Mouse (Mus musculus) limb, embryonic 15.5 days (tissue): ENCODE data around the gene Lhx3. TPM values are rescaled to one million over a fixed set of nuclear protein-coding genes. Genes with fewer than 3 reads are reported as not detected.
A peak's percentile ranks its signal among the peaks of the same experiment; 100 is the strongest.

Experiments
- ATAC-seq: fragments of 200-750 bp; cut with Nextera tagmentation; 2 replicates; pipeline ENCODE4 v1.8.0; 2017; ENCODE audit warnings: low read depth, moderate TSS enrichment; ENCODE audit not compliant: insufficient number of reproducible peaks, low FRiP score, low TSS enrichment
- H3K27ac ChIP-seq: fragments of 300-500 bp; sonication (generic); 2 replicates; pipeline ENCODE4 v1.5.1; 2015; ENCODE audit warnings: moderate library complexity, mild to moderate bottlenecking, inconsistent platforms
- H3K27me3 ChIP-seq: fragments of 300-500 bp; sonication (generic); 2 replicates; pipeline ENCODE4 v1.6.1; 2015; ENCODE audit warnings: inconsistent platforms
- H3K36me3 ChIP-seq: fragments of 300-500 bp; sonication (generic); 2 replicates; pipeline ENCODE4 v1.6.1; 2015; ENCODE audit warnings: inconsistent platforms
- H3K4me1 ChIP-seq: fragments of 300-500 bp; sonication (generic); 2 replicates; pipeline ENCODE4 v1.6.1; 2015; ENCODE audit warnings: inconsistent platforms
- H3K4me2 ChIP-seq: fragments of 300-500 bp; sonication (generic); 2 replicates; pipeline ENCODE4 v1.6.1; 2015; ENCODE audit warnings: mild to moderate bottlenecking, inconsistent platforms
- H3K4me3 ChIP-seq: fragments of 300-500 bp; sonication (generic); 2 replicates; pipeline ENCODE4 v1.5.1; 2015; ENCODE audit warnings: mild to moderate bottlenecking, inconsistent platforms
- H3K9ac ChIP-seq: fragments of 300-500 bp; sonication (generic); 2 replicates; pipeline ENCODE4 v1.6.1; 2015; ENCODE audit warnings: inconsistent platforms
- H3K9me3 ChIP-seq: fragments of 300-500 bp; sonication (generic); 2 replicates; pipeline ENCODE4 v1.6.1; 2016; ENCODE audit warnings: inconsistent platforms
- WGBS: fragments of 180-500 bp; shearing (Covaris S2); methylation state at CpG from one replicate; pipeline ENCODE4 v1.1.7; 2015; 5-methylcytosine and 5-hydroxymethylcytosine counted together
- polyA plus RNA-seq: library from polyadenylated mRNA; unstranded; fragments of >200 nt; fragmentation: Nextera tagmentation; extraction: Ambion mirVana; gene quantifications from 2 replicates; pipeline ENCODE4 v1.2.1, GENCODE M21; 2015

Gene Lhx3
- polyA plus RNA-seq, 1 experiment from 2014 or later, result not detected

- Histone ChIP-seq H3K4me2 (no peak overlapping the region), H3K9me3 (no peaks in the 10 kb centered on the region), H3K4me1 (peaks cover 4% of the 10 kb centered on the region), H3K9ac (no peak overlapping the region), H3K27ac (no peak overlapping the region), H3K27me3 (no peaks in the 10 kb centered on the region), H3K36me3 (0 out of 2 replicates have a peak, but pooled peaks cover 9% of the 10 kb centered on the region), H3K4me3 (no peak overlapping the region)
- WGBS, result 69% methylated on average over 3 of the region's 3 CpGs
- no peak for ATAC-seq
Observed at GRCm38 (mm10) chr2:26231366-26231765, 23.3 kb upstream of the Lhx3 start.

DNA sequence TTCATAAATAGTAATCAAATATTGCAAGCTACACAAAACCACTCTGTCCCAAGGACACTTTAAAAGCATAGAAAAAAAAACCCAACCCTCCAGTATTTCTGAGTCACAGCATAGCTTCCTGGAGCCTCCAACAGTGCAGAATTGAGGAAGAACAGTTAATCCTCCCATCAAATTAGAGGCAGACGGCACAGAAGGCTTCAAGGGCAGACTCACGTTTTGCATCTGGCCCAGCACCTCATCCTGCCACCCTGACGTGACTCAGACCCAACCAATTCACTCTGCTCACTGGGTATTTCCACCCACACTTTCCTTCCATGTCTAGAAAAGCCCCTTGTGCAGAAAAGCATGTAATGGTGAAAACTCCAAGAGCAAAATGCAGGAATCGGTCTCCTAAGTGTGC is 22.2 kb upstream of the Lhx3 start:
- H3K27ac ChIP-seq, result no peak overlapping the region
- peaks cover 16% of the 10 kb centered on the region; the same call in 1 of the 2 replicates for H3K36me3 ChIP-seq
- no peak overlapping the region for H3K4me3 ChIP-seq
- no peak for ATAC-seq
- H3K9ac ChIP-seq, result no peak overlapping the region
- no peak overlapping the region for H3K4me2 ChIP-seq
- no peaks in the 10 kb centered on the region for H3K9me3 ChIP-seq
- no peaks in the 10 kb centered on the region for H3K27me3 ChIP-seq
- 42% methylated on average over 4 of the region's 4 CpGs for WGBS
- H3K4me1 ChIP-seq, result no peaks in the 10 kb centered on the region

GRCm38 (mm10) chr2:26227788-26228187 is 19.7 kb upstream of the Lhx3 start:
- no peak overlapping the region for H3K4me2 ChIP-seq
- no peak overlapping the region for H3K27ac ChIP-seq
- 0 out of 2 replicates have a peak, but pooled peaks have one; percentile 23 for ATAC-seq
- H3K36me3 ChIP-seq, result peaks cover 24% of the 10 kb centered on the region
- no peaks in the 10 kb centered on the region for H3K27me3 ChIP-seq
- no peaks in the 10 kb centered on the region for H3K9me3 ChIP-seq
- H3K9ac ChIP-seq, result no peak overlapping the region
- H3K4me3 ChIP-seq, result no peak overlapping the region
- WGBS, result 61% methylated on average over 1 of the region's 1 CpGs
- no peaks in the 10 kb centered on the region for H3K4me1 ChIP-seq

GRCm38 (mm10) chr2:26225242-26225641 is 17.2 kb upstream of the Lhx3 start:
- Histone ChIP-seq H3K36me3 (peaks cover 49% of the 10 kb centered on the region), H3K4me1 (no peaks in the 10 kb centered on the region), H3K9me3 (no peaks in the 10 kb centered on the region), H3K9ac (no peak overlapping the region), H3K27ac (no peak overlapping the region), H3K4me3 (no peak overlapping the region), H3K4me2 (no peak overlapping the region), H3K27me3 (no peaks in the 10 kb centered on the region)
- no peak for ATAC-seq
- 76% methylated on average over 4 of the region's 4 CpGs for WGBS

DNA sequence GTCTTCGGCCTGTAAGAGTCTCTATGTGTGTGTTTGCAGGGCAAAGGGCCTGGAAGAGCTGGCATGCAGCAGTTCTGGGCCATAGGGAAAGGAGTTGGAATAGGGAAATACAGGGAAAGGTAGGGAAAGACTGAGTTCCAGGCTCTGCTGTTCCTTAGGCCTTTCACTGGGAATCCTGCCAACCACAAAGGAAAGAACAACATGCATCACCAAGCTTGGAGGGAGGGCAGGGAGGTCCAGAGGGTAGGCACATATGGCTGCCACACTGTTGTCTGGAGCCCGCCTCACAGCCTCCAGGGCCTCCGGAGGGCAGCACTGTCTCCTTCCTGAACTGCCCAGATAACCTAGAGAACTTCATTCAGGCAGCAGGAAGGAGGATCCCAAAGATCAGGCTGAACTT is 15.9 kb upstream of the Lhx3 start:
- no peak for ATAC-seq
- Histone ChIP-seq H3K4me2 (no peak overlapping the region), H3K27ac (no peak overlapping the region), H3K27me3 (no peaks in the 10 kb centered on the region), H3K36me3 (peaks cover 62% of the 10 kb centered on the region), H3K9me3 (no peaks in the 10 kb centered on the region), H3K4me3 (no peak overlapping the region), H3K4me1 (no peaks in the 10 kb centered on the region), H3K9ac (no peak overlapping the region)
- WGBS, result 73% methylated on average over 3 of the region's 3 CpGs

DNA sequence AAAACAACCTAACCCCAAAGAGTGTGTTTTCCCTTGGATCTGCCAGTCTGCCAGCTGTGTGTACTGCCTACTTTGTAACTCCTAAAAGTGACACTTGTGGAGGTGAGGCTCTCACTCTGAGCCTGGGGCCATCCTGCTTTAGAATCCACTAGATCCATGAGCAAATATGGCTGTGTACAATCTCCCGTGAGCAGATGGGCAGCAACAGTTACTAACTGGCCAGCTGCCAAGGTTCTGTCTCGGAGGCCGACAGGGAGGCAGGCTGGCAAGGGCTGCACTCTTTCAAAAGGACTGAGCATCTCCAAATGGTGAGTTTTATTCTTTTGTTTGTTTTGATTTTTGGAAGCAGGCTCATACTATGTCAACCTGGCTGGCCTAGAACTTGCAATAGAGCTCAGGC is 6.4 kb upstream of the Lhx3 start:
- WGBS, result 30% methylated on average over 3 of the region's 3 CpGs
- H3K4me3 ChIP-seq, result no peak overlapping the region
- no peaks in the 10 kb centered on the region for H3K9me3 ChIP-seq
- H3K27ac ChIP-seq, result no peak overlapping the region
- peaks cover 73% of the 10 kb centered on the region for H3K36me3 ChIP-seq
- H3K27me3 ChIP-seq, result no peaks in the 10 kb centered on the region
- no peak overlapping the region for H3K4me2 ChIP-seq
- no peak overlapping the region for H3K9ac ChIP-seq
- no peaks in the 10 kb centered on the region for H3K4me1 ChIP-seq
- no peak for ATAC-seq

GRCm38 (mm10) chr2:26209566-26209965 is 1.5 kb upstream of the Lhx3 start:
- H3K4me2 ChIP-seq, result no peak overlapping the region
- peaks cover 35% of the 10 kb centered on the region for H3K27me3 ChIP-seq
- WGBS, result 84% methylated on average over 3 of the region's 3 CpGs
- H3K36me3 ChIP-seq, result peaks cover 40% of the 10 kb centered on the region
- no peak overlapping the region for H3K27ac ChIP-seq
- peaks cover 8% of the 10 kb centered on the region for H3K4me1 ChIP-seq
- ATAC-seq, result no peak
- no peak overlapping the region for H3K4me3 ChIP-seq
- no peak overlapping the region for H3K9ac ChIP-seq
- H3K9me3 ChIP-seq, result no peaks in the 10 kb centered on the region

GRCm38 (mm10) chr2:26207559-26207958 is 530 bp downstream of the Lhx3 start:
- H3K36me3 ChIP-seq, result peaks cover 30% of the 10 kb centered on the region
- ATAC-seq, result no peak
- H3K27ac ChIP-seq, result no peak overlapping the region

GRCm38 (mm10) chr2:26205761-26206160 is 2.3 kb downstream of the Lhx3 start:
- H3K27me3 ChIP-seq, result peaks cover 73% of the 10 kb centered on the region
- peaks cover 12% of the 10 kb centered on the region for H3K36me3 ChIP-seq
- 15% methylated on average over 10 of the region's 10 CpGs for WGBS
- no peak overlapping the region for H3K9ac ChIP-seq
- no peak for ATAC-seq
- no peak overlapping the region for H3K4me3 ChIP-seq
- peaks cover 18% of the 10 kb centered on the region for H3K4me1 ChIP-seq
- H3K4me2 ChIP-seq, result no peak overlapping the region
- H3K27ac ChIP-seq, result no peak overlapping the region
- H3K9me3 ChIP-seq, result no peaks in the 10 kb centered on the region

More at GRCm38 (mm10) chr2:26207559-26207958, 530 bp downstream of the Lhx3 start:
- Histone ChIP-seq H3K9ac (no peak overlapping the region), H3K4me2 (no peak overlapping the region), H3K27me3 (peaks cover 55% of the 10 kb centered on the region), H3K4me1 (peaks cover 13% of the 10 kb centered on the region), H3K4me3 (no peak overlapping the region), H3K9me3 (no peaks in the 10 kb centered on the region)
- WGBS, result 7% methylated on average over 9 of the region's 9 CpGs

- Histone ChIP-seq H3K36me3 (peaks cover 5% of the 10 kb centered on the region), H3K27ac (no peak overlapping the region), H3K9ac (no peak overlapping the region), H3K9me3 (no peaks in the 10 kb centered on the region), H3K4me1 (peaks cover 18% of the 10 kb centered on the region), H3K4me3 (no peak overlapping the region), H3K27me3 (peaks cover 80% of the 10 kb centered on the region), H3K4me2 (no peak overlapping the region)
- WGBS, result 1% methylated on average over 16 of the region's 16 CpGs
- ATAC-seq, result no peak
Observed at GRCm38 (mm10) chr2:26205126-26205525, 3.0 kb downstream of the Lhx3 start.

DNA sequence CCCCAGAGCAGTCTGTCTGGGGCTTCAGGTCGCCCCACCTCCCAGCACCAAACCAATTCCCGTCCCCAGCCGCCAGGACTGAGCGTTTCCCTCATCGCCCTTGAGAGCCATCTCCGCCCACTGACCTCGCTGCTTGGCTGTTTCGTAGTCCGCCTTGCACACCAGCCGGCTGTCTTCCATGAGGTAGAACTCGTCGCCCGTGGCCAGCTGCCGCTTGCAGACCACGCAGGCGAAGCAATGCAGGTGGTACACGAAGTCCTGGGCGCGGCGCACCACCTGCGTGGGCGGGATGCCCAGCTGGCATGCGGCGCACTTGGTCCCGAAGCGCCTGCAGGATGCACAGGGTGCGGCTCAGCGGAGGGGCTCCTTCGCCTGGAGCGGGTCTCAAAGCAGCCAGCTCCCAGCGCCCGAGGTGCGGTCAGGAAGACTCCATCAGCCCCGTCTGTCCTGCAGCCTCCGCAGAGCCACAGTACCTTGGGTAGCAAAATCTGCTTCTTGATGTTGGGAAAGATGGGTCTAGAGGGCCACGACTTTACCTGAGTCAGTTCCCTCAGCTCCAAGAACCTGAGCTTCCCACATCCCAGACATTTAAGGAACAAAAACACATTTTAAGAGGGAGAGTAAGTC is 5.1 kb downstream of the Lhx3 start:
- Histone ChIP-seq H3K9ac (no peak overlapping the region), H3K4me2 (no peak overlapping the region), H3K36me3 (no peaks in the 10 kb centered on the region), H3K27me3 (peaks cover 100% of the 10 kb centered on the region), H3K27ac (no peak overlapping the region), H3K9me3 (no peaks in the 10 kb centered on the region), H3K4me1 (peaks cover 21% of the 10 kb centered on the region), H3K4me3 (no peak overlapping the region)
- no peak for ATAC-seq
- 1% methylated on average over 36 of the region's 36 CpGs for WGBS

DNA sequence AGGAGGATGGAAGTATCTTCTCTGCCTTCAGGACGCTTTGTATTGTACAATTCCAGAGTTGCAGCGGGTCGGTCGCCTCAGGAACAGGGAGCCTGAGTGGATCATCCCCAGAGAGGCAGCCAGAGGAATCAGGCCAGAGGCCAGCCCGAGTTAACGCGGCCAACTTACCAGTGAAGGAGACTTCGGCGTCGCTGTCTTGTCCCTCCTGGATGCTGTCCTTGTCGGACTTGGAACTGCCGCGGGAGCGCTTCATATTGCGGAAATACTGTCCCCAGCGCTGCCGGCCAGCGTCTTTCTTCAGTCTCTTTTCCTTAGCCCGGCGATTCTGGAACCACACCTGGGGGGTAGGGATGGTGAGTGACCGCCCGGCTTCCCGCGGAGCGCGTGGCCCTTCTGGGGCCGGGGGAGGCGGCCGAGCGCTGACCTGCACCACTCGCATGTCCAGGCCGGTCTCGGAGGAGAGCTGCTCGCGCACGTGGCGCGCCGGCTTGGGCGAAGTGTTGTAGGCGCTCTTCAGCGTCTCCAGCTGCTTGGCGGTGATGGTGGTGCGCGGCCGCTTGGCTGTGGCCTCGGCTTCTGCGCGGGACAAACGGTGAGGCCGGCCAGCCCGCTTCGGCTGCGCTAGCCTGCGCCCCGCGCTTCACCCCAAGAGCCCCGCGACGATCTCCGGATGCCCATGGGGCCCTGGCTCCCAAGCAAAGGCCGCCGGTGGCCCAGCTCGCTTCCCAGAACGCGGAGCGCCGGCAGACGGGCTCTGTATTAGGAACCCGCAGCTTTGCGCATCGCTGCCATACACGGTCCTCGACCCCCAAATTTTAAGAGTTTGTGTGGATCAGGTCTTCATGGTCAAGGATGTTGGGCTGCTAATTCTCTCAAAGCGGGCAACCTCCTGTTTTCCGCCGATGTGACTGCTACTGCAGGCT is 5.9 kb downstream of the Lhx3 start:
- Histone ChIP-seq H3K4me2 (no peak overlapping the region), H3K4me3 (peak overlapping the region; percentile 8; the same call in 1 of the 2 replicates), H3K9me3 (no peaks in the 10 kb centered on the region), H3K27me3 (peaks cover 100% of the 10 kb centered on the region), H3K4me1 (peaks cover 24% of the 10 kb centered on the region), H3K36me3 (no peaks in the 10 kb centered on the region), H3K9ac (no peak overlapping the region), H3K27ac (no peak overlapping the region)
- ATAC-seq, result no peak
- WGBS, result under 1% methylated on average over 77 of the region's 77 CpGs
